Mouse (Mus musculus): ENCODE results near the gene Tbkbp1. TPM values are rescaled to one million over a fixed set of nuclear protein-coding genes. Genes with fewer than 3 reads are reported as not detected.
A peak's percentile ranks its signal among the peaks of the same experiment; 100 is the strongest.

Gene Tbkbp1
- polyA plus RNA-seq, 1 experiment from 2014 or later, result 6.5 TPM

DNA sequence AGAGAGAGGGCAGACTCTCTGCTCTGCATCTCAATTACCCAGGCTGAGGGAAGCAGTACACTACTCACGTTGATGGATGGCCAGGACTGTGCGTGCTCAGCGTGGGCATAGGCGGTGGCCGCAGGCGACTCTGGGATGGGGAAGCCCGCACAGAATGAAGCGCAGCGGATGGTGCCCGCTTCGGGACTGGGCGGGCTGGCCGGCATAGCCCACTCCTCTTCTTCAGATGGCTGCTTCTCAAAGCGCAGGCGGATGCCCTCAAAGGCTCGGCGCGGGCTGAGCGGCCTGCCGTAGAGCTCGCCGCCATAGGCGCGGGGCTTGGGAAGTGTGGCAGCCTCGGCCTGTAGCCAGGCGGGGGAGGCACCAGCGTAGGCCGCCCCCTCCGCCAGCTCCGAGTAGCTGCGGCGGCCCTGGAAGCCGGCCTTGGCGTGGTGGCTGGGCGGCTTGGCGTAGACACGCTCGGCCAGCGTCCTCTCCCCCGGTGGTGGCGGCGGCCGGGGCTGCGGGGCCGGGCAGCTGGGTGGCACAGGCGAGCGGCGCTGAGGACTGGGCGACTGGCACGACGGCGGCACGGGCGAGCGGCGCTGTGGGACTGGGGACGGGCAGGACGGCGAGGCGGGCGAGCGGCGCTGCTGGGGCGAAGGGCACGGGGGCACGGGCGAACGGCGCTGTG lies 12.6 kb downstream of the Tbkbp1 start:
- no peaks in the 10 kb centered on the region for H3K36me3 ChIP-seq (replicated peaks)
- no peaks in the 10 kb centered on the region for H3K9me3 ChIP-seq
- H3K27me3 ChIP-seq, result peaks cover 52% of the 10 kb centered on the region
- H3K4me2 ChIP-seq, result peak overlapping the region; percentile 95
- peak; percentile 71 for ATAC-seq (ENCODE audit: low FRiP score)
- H3K9ac ChIP-seq, result peak overlapping the region; percentile 72
- no peak overlapping the region for H3K27ac ChIP-seq
- 4% methylated on average over 60 of the region's 69 CpGs for WGBS
- H3K4me1 ChIP-seq, result peaks cover 23% of the 10 kb centered on the region
- peak overlapping the region; percentile 47 for H3K4me3 ChIP-seq (replicated peaks)

DNA sequence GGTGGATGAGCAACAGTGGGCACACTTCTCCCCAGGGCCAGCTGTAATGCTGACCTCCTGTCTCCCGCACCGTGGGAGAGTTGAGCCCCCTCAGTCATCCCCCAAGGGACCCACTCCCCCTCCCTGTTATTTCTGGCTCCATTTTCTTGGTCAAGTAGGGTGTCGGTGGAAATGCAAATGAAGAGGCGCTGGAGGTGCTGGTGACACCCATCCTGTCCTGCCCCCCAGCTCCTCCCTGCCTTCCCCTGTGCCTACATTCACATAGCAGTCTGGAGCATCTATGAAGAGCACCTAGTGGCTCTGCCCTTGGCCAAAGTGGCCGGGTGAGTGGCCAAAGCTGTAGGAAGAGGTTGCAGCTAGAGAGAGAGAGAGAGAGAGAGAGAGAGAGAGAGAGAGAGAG lies 18.0 kb downstream of the Tbkbp1 start:
- Histone ChIP-seq H3K4me3 (replicated peaks) (no peak overlapping the region), H3K4me2 (no peak overlapping the region), H3K9ac (no peak overlapping the region), H3K27ac (no peak overlapping the region), H3K36me3 (replicated peaks) (no peaks in the 10 kb centered on the region), H3K4me1 (peaks cover 7% of the 10 kb centered on the region), H3K9me3 (no peaks in the 10 kb centered on the region), H3K27me3 (peaks cover 53% of the 10 kb centered on the region)
- 77% methylated on average over 5 of the region's 5 CpGs for WGBS
- no peak for ATAC-seq (ENCODE audit: low FRiP score)

DNA sequence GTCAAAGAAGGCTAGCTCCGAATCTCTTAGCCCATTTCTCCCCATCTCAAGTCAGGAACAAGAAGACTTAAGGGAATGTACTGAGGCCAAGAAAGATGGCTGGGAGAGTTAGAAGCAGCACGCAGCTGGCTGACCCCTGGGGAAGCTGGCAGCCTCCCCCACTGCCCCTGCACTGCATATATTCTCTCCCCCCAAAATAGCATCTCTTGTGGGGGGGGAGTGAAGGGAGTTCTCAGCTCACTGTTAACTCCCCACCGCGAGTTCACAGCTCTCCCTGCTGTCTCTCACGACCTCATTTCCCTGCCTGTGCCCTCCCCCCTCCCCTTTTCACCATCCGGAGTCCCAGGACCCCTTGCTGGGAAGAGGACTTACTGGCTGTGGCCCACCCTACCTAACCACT lies 19.1 kb downstream of the Tbkbp1 start:
- no peaks in the 10 kb centered on the region for H3K36me3 ChIP-seq (replicated peaks)
- H3K4me2 ChIP-seq, result no peak overlapping the region
- H3K4me3 ChIP-seq (replicated peaks), result no peak overlapping the region
- H3K4me1 ChIP-seq, result no peaks in the 10 kb centered on the region
- H3K9me3 ChIP-seq, result no peaks in the 10 kb centered on the region
- WGBS, result 30% methylated on average over 6 of the region's 6 CpGs
- no peak overlapping the region for H3K27ac ChIP-seq
- no peak overlapping the region for H3K9ac ChIP-seq
- no peak for ATAC-seq (ENCODE audit: low FRiP score)
- H3K27me3 ChIP-seq, result peaks cover 51% of the 10 kb centered on the region

DNA sequence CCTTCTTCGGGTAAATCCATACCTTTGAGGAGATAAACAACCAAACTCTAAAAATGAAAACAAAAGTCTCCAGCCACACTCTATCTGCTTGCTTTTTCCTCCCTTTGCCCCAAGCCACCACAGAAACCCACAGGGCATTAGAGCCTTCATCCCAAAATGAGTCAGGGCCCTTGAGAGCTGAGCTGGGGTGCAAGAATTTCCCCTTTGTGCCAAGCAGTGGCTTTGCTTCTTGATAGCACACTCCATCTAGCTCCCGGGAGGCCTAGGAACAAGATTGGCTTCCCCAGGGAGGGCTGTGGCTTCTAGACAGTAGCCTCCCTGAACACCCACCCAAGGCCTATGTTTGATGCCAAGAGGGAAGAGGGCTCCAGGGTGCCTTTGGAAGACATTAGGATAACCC lies 19.6 kb downstream of the Tbkbp1 start:
- no peak overlapping the region for H3K9ac ChIP-seq
- ATAC-seq (ENCODE audit: low FRiP score), result no peak
- H3K27ac ChIP-seq, result no peak overlapping the region
- H3K36me3 ChIP-seq (replicated peaks), result no peaks in the 10 kb centered on the region
- peaks cover 4% of the 10 kb centered on the region; the same call in 1 of the 2 replicates for H3K4me1 ChIP-seq
- no peak overlapping the region for H3K4me2 ChIP-seq
- H3K9me3 ChIP-seq, result no peaks in the 10 kb centered on the region
- peaks cover 47% of the 10 kb centered on the region for H3K27me3 ChIP-seq
- no peak overlapping the region for H3K4me3 ChIP-seq (replicated peaks)
- WGBS, result 84% methylated on average over 2 of the region's 2 CpGs

DNA sequence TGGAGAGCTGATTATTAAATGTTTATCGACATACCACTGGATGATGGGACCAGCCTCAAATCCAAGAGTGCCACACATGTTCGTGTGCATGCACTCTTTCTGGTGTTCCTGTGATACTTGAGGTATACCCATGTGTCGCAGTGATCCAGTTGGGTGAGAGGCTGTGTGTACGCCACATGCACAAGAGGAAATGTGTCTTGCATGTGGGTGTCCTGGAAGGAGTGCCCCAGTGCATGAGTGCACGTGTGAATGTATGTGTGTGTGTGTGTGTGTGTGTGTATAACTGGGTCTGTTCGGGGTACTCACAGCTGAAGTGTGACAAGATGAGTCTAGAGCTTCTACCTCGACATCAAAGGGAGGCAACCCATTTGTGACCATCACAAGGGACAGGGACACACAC lies 21.0 kb downstream of the Tbkbp1 start:
- ATAC-seq (ENCODE audit: low FRiP score), result no peak
- Histone ChIP-seq H3K36me3 (replicated peaks) (no peaks in the 10 kb centered on the region), H3K9me3 (no peaks in the 10 kb centered on the region), H3K9ac (no peak overlapping the region), H3K4me2 (no peak overlapping the region), H3K4me1 (peaks cover 7% of the 10 kb centered on the region; the same call in 1 of the 2 replicates), H3K27ac (no peak overlapping the region), H3K4me3 (replicated peaks) (no peak overlapping the region), H3K27me3 (peaks cover 55% of the 10 kb centered on the region)
- 83% methylated on average over 7 of the region's 7 CpGs for WGBS

DNA sequence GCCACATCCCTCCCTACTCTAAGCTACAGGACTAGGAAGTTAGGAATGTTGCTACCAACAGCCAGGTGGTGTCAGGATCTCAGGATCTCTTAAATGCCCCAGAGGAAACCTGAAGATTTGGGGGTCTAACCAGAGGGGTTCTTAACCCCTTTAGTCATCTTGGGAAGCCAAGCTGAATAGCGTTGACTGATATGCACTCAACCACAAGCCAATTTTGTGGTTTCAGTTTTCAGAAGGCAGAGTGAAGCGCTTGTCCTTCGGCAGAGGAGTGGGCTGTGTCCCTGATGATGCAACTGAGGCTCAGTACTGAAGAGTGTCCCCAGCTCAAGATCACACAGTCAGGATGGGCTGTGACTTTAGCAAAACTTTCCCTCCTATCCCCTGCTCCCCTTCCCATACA lies 22.3 kb downstream of the Tbkbp1 start:
- Histone ChIP-seq H3K27ac (no peak overlapping the region), H3K27me3 (peaks cover 50% of the 10 kb centered on the region), H3K36me3 (replicated peaks) (no peaks in the 10 kb centered on the region), H3K9me3 (no peaks in the 10 kb centered on the region), H3K9ac (no peak overlapping the region), H3K4me1 (peaks cover 19% of the 10 kb centered on the region), H3K4me3 (replicated peaks) (no peak overlapping the region), H3K4me2 (no peak overlapping the region)
- WGBS, result 72% methylated on average over 3 of the region's 3 CpGs
- no peak for ATAC-seq (ENCODE audit: low FRiP score)

DNA sequence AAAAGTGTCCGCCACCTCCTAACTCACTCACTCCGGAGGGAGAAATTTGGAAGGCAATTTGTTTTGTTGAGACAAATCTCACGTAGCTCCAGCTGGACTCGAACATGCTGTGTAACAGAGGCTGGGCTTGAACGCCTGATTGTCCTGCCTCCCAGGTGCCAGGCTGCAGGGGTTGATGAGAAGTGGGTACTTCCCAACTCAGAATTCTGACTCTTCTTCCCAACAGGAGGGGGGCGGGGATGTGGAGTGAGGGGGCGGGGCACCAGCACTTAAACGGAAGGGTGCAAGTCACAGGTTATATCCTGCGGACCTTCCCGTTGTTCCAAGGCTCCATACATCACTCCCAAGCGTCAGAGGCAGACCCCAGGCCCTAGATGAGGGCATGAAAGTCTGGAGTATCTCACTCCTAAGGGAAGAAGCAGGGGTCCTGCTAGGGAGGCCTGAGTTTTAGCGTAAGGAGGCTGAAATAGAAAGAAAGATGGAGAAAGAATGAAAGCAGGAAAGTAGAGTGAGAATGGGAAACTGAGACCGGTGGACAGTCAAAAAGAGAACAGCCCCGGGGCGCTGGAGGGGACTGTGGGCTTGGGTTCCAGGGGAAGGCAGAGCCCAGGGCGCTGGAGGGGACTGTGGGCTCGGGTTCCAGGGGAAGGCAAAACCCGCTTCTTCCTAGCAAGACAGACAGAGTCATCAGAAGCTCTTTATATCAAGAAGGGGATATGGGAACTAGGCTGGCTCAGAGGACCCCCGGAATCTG lies 23.6 kb downstream of the Tbkbp1 start:
- Histone ChIP-seq H3K9me3 (no peaks in the 10 kb centered on the region), H3K36me3 (replicated peaks) (no peaks in the 10 kb centered on the region), H3K27ac (no peak overlapping the region), H3K4me3 (replicated peaks) (peak overlapping the region; percentile 38), H3K9ac (peak overlapping the region; percentile 38; the same call in 1 of the 2 replicates), H3K4me2 (peak overlapping the region; percentile 71), H3K4me1 (peaks cover 26% of the 10 kb centered on the region), H3K27me3 (peaks cover 43% of the 10 kb centered on the region)
- ATAC-seq (ENCODE audit: low FRiP score), result no peak
- WGBS, result 14% methylated on average over 19 of the region's 19 CpGs

DNA sequence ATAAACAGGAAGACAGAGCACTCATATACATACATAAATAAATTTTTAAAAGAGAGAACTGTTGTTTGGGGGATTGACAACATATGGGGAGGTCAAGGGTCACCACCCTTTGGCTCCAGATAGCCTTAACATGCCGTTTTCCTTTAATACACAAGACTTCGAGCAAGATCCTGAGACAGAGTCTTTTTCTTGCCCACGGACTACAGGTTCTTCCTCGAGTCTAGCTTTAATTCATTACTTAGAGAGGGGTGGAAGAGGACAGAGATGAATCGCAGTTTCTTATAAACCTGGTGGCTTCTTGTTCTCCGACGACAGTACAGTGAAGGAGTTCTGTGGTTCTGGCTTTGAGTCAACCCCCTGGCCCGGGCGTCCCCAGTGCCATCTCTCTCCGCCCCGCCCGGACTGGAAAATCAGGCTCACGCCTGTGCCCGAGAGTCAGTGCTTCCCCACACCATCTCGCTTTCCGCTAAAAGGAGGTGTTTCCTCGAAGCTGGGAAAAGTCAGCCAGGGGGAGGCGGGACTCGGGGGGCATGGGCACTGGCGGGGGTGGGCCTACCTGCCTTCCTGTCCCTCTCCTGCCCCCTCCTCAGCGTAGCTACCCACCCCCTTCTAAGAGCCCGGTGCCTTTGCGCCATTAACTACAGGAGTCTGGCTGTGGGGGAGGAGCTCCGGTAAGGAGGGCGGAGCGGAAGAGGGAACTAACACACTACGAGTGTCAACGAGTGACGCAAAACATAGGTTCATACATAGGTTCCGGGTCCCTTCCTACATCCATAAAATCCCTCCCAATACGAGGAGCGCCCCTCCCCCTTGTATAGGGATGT lies 24.4 kb downstream of the Tbkbp1 start:
- Histone ChIP-seq H3K36me3 (replicated peaks) (no peaks in the 10 kb centered on the region), H3K4me3 (replicated peaks) (peak overlapping the region; percentile 38), H3K4me1 (peaks cover 26% of the 10 kb centered on the region), H3K27me3 (peaks cover 40% of the 10 kb centered on the region), H3K4me2 (peak overlapping the region; percentile 71), H3K27ac (no peak overlapping the region), H3K9ac (peak overlapping the region; percentile 38; the same call in 1 of the 2 replicates), H3K9me3 (no peaks in the 10 kb centered on the region)
- WGBS, result 5% methylated on average over 32 of the region's 32 CpGs
- ATAC-seq (ENCODE audit: low FRiP score), result peak; percentile 61; the same call in 1 of the 2 replicates

DNA sequence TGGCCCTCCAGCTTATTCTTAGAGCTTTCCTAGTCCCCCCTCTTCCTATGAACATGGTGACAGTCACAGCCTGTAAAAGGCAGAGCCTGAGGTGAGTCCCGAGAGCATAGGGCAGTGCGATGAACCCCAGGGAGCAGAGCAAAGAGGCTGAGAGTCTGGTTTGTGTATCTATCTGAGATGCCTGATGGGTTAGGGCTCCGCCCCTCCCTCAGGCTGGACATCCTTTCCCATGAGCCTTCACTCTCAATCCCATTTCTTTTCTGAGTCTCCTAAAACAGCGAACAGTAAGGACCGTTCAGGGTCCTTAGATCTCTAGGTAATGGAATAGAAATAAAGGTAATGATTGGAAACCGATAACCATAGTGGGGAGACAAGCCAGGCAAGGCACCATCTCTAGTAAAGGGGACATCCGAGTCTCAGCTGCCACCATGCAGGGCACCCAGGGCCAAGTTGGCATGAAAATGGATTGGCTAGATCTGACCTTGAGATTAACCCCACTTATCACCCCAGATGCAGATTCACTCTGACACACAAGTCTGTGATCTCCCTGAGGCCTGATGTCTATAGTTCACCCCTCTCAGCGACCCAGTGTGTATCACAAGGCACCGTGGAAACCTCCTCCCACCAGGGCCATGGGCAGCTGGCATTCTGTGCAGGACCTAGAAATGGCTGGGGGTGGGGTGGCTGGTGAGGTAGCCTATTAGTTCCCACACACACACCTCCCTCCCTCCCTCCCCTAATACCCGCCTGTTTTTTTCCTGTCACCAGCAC lies 26.8 kb downstream of the Tbkbp1 start:
- H3K9ac ChIP-seq, result no peak overlapping the region

DNA sequence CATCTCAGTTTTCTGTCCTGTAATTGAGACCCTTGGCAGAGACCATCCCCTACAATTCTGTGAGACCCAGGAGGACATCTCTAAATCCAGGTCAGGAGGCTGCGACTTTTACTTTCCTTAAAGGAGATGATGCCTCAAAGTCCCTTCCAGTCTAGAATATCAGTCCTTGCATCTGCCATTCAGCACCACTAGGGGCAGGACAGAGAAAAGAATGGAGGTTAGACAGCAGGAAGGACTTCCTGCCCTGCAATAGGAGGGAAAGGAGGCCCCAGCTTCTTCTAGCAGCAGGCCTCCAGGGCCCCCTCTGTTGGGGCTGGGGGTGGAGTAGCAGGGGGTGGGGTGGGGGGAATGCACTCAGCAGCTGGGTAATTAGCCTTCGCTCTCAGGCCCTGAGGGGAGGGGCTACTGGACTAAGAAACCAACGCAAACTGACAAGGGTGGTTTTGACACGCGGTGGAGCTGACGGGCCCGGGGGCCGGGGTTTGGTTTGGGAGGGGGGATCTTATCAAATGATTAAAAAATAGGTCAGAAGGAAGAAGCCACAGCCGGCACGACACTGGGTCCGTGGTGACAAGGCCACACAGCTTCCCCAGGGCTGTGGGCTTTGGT lies 27.9 kb downstream of the Tbkbp1 start:
- ATAC-seq (ENCODE audit: low FRiP score), result 0 out of 2 replicates have a peak, but pooled peaks have one; percentile 36
- Histone ChIP-seq H3K27me3 (peaks cover 33% of the 10 kb centered on the region), H3K4me3 (replicated peaks) (no peak overlapping the region), H3K4me1 (peaks cover 29% of the 10 kb centered on the region), H3K27ac (no peak overlapping the region), H3K9ac (0 out of 2 replicates have a peak overlapping the region, but pooled peaks have one; percentile 4), H3K9me3 (no peaks in the 10 kb centered on the region), H3K36me3 (replicated peaks) (no peaks in the 10 kb centered on the region), H3K4me2 (no peak overlapping the region)
- 20% methylated on average over 11 of the region's 11 CpGs for WGBS

More for the DNA sequence above, 26.8 kb downstream of the Tbkbp1 start:
- 68% methylated on average over 10 of the region's 10 CpGs for WGBS
- Histone ChIP-seq H3K36me3 (replicated peaks) (no peaks in the 10 kb centered on the region), H3K4me3 (replicated peaks) (no peak overlapping the region), H3K4me1 (peaks cover 29% of the 10 kb centered on the region), H3K27me3 (peaks cover 30% of the 10 kb centered on the region), H3K27ac (no peak overlapping the region), H3K9me3 (no peaks in the 10 kb centered on the region), H3K4me2 (no peak overlapping the region)
- no peak for ATAC-seq (ENCODE audit: low FRiP score)

DNA sequence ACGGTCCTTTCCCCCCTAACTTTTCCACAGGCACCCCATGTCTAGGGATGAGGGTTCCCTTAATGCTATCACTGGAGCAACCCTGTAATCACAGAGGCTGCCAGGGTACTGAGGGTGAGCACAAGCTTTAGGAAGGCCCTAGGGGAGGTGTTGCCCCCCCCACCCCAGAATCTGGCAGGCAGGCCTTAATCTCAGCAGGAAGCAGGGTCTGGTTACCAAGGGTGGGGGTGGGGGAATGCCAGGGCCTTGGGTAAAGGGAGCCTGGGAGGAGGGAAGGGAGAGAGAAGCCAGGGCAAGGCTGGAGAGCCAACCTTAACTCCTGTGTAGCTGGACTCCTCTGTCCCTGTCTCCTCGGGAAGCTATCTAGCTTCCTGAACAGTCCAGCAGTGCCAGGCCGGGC lies 30.7 kb downstream of the Tbkbp1 start:
- no peak for ATAC-seq (ENCODE audit: low FRiP score)
- Histone ChIP-seq H3K9ac (no peak overlapping the region), H3K4me2 (no peak overlapping the region), H3K4me3 (replicated peaks) (no peak overlapping the region), H3K27ac (no peak overlapping the region), H3K27me3 (peaks cover 43% of the 10 kb centered on the region), H3K4me1 (peaks cover 24% of the 10 kb centered on the region), H3K9me3 (no peaks in the 10 kb centered on the region), H3K36me3 (replicated peaks) (no peaks in the 10 kb centered on the region)
- WGBS, result 75% methylated on average over 3 of the region's 3 CpGs
